Mouse (Mus musculus) erythroblast, adult 5-6 weeks (primary cell): ENCODE data around the gene Ghr. TPM values are rescaled to one million over a fixed set of nuclear protein-coding genes. Genes with fewer than 3 reads are reported as not detected.

Experiments used
- ATAC-seq: replicated peaks from 2 replicates; pipeline ENCODE4 v1.8.0; 2016; ENCODE audit warnings: moderate number of reproducible peaks, mild to moderate bottlenecking, moderate TSS enrichment, inconsistent platforms; ENCODE audit not compliant: poor library complexity, low FRiP score, severe bottlenecking
- total RNA-seq, 2 experiments: library from RNA; stranded (forward) in 1 of 2; stranded (reverse) in 1 of 2; fragments of 150-400 nt in 1 of 2; fragments of 200-764, 138-1000 nt in 1 of 2; gene quantifications; 2 replicates each; pipeline versions ENCODE4 v1.2.3 to v1.2.4; 2015 to 2017; ENCODE audit warnings: low replicate concordance in 2 of 2

The Ghr gene
- total RNA-seq, 2 experiments from 2014 or later = 4.4 TPM; not detected in 1

DNA sequence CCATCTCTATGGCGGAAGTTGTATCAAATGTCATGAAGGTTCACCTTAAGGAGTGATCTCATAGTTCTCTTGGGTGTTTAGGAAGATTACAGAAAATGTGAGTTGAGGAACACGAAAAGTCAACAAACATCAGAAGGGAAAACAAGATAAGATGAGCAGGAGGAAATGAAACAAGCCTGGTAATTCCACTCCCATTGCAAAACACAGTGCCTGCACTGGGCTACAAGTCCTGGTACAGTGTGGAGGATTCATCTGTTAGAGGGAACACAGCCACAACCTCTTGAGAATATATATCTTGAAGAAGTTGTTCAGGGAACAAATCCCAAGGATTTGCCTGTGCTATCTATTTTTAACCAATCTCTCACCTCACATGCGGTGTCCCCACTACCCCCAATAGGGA, 24.8 kb downstream of the Ghr start:
- no peak for ATAC-seq

DNA sequence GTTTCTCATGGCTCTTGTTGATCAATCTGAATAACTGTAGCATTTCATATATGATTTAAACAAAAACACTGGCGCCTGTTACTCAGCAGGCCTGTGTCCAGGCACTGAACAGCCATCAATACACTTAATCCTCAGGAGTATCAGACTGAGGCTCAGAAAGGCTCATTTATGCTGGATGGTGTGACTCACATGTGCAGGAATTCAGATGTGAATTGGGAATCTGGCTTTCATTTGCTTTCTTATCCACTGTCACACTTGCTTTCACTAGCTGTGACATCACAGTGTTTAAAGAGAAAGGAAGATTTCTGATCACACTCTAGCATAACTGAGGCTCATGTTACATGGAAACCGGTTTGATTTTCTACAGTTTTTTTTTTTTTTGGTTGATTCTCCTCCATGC, 39.0 kb downstream of the Ghr start:
- ATAC-seq = no peak

DNA sequence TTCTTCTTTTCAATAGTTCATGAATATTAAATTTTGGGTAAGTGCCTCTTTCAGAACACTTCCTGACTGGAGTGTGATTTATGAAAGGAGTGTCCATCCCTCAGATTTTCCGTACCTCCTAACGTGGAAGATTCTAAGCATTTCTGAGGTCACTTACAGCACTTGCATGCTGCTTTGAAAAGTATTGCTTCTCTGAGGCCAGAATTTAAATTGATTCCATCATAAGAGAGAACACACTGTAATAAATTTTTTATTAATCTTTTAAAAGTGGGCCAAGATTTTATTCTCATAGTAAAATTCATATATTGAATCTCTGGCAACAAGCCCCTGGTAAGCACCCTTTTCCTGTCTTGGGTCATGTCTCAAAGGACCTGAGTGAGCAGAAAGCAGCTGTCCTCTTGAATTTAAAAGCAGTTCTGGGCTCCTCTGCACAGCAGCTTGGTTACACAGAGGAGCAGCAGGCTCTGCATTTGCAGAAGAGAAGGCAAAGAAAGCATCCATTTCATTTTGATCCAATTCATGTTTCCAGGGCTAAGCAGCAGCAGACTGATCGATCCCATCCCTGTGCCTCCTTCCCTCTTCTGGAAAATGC, 46.9 kb downstream of the Ghr start:
- no peak for ATAC-seq

DNA sequence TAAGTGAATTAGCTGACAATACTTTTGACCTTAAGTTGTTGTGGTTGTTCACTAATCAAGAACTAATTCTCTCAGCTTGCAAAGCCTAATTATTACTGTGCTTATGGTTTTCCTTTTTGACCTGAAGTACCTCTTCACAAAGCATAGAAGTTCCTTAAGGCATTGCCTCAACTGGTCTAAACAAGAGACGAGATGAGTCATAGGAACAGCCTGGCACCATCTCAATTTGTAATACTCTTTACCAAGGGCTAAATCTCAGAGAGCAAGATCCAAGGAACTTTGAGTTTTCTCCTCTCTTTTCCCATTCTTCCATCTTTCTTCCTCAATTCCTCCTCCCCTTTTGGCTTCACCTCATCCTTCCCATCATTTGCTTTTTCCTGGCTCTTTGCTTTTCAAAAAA, 69.3 kb downstream of the Ghr start:
- ATAC-seq = no peak

DNA sequence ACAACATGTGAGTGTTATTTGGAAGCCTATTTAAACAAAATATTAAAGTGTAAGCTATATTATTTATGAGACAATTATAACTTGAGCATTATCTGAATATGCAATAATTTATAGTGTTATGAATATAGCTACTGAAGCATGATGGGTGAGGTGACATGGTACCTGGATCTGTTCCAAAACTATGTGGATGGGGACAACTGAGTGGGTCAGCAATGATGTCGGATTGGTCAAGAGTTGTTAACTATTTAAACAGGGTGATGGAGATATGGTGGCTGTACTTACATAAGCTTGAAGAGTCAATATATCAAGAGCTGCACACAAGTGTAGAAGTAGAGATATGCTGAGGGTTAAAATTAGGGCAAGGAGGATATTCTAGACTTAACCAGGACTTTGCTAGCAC, 70.9 kb downstream of the Ghr start:
- no peak for ATAC-seq

DNA sequence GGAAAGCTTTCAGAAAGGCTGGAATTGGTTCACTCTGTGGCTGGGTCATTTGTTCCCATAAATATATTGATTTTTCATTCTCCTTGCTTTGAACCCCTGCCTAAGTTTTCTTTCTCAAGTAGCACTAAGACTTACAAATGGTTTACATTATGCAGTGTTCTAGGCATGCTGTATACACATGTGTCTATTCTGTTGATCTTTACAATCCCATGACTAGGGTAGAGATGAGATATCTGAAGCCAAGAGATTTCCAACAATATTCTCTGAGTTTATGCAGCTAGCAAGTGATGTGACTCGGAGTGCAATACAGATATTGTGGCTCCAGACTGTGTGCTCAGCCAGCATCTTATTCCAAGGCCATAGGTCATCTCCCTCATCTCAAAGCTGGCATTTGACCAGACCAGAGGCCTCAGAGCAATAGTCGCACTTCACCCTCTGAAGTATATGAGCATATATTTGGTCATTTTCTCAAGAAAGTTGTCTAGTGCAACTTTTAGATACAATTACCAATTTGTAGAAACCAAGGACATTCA, 71.6 kb downstream of the Ghr start:
- ATAC-seq = no peak

DNA sequence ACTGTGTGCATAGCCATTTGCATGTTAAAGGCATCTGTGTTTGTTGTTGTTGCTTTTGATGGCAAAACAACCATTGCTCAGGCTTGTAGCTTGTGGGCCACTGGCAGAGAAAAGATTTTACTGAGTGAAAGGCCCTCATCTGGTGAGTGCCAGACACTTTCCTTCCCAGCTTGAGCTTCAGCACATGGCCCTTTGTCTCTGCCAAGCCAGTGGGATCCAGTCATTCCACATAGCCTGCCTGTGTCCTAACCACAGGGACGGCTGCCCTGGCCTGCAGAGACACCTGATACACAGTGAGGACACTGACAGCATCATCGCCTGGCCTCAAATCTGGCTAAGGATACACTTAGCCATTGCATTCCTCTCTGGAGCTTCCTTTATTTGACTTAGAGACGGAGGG, 74.2 kb downstream of the Ghr start:
- ATAC-seq = no peak

DNA sequence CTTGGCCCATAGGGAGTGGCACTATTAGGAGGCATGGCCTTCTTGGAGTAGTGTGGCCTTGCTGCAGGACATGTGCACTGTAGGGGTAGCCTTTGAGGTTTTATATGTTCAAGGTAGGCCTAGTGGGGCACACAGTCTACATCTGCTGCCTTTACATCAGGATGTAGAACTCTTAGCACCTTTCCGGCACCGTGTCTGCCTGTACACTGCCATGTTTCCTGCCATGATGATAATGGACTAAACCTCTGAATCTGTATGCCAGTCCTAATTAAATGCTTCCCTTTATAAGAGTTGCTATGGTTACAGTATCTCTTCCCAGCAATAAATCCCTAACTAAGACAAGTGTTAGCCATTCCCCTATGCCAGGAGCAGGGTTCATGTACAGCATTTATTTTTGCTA, 76.0 kb downstream of the Ghr start:
- no peak for ATAC-seq

DNA sequence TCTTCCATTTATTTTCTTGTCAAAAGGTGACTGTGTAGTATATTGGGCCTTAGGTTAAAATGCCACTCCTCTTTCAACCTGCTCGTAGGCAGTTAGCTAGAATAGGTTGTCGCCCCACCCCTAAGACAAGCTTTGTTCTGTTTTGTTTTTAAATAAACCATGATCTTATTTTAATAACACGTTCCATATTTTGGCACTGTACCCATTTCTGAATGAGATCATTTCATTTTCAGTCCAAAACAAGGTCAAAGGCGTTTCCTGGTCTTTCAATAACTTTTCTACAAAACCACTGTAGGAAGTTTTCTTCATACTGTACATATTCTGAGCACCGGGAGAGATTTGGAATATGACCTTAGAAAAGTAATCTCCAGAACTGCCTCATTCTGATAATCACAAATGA, 78.6 kb downstream of the Ghr start:
- no peak for ATAC-seq

DNA sequence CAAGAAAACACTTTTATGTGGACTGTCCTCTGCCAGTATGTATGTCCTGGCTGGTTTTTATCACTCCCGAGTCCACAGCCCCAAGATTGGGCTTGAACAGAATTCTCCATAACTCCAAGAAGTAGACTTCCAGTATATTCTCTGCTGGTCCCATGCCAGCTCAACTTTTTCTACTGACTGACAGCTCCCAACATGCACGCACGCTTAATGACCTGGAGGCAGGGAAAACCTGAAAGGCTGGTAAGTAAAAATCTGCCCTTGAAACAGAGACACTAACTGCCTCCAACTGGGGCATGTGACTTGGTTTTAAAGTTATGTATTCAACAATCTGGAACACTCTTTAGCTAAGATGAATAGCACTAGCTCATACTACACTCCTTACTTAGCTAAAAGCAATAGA, 81.6 kb downstream of the Ghr start:
- no peak for ATAC-seq

DNA sequence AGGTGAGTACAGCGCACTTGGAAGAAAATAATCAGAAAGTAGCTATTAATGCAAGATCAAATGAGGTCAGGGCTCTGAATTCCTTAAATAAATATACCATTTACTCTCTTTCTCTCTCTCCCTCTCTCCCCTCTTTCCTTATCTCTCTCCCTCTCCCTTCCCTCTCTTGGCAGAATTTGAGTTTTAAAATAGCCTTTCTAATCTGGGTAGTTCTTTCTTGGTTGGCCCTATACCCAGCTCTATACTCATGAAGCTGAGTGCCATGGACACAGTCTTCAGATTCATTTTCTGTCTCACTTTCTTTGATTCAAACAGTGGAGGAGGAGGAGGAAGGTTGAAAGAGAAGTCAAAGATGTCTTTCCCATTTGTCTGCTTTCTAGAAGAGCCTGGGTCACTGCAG, 84.3 kb downstream of the Ghr start:
- no peak for ATAC-seq

DNA sequence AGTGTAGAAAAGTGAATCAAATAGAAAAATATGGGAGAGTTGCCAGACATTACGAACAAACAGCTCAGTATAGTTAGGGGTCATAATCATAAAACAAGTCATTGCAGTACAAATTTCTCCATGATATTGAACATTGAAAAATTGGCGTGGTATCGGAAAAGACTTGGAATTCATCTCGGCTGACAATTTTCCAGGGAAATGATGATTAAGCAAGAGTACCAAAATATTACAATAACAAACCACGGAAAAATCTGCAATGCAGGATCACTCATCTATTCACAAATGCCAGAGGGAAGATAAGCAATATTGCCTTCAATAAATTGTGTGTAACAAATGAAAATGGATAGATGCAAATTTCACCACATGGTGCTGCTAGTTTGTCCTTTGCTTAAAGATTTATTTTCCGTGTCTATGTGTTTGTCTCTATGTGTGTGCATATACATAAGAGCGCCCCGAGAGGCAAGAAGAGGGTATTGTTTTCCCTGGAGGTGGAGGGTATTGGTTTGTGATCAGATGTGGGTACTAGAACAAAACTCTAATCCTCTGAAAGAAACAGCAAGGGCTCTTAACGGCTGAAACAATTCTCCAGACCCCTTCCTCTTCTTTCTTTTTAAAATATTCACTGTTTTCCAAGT, 85.2 kb downstream of the Ghr start:
- ATAC-seq = no peak

DNA sequence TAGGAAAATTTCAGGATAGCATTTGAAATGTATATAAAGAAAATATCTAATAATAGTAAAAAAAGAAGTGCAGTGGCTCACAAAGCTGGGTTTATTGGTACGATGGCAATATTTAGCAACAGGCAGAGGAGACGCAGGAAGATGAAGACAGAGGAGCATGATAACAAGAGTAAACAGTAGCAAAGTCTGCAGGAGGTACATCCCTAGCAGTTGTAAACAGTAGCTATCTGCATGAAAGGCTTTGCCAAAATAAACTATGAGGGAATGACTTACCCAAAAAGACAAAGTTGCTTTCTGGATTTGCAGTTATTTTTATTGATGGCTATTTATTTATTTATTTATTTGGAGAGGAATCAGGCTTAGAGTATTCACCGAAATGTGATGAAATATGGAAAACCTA, 92.4 kb downstream of the Ghr start:
- no peak for ATAC-seq

DNA sequence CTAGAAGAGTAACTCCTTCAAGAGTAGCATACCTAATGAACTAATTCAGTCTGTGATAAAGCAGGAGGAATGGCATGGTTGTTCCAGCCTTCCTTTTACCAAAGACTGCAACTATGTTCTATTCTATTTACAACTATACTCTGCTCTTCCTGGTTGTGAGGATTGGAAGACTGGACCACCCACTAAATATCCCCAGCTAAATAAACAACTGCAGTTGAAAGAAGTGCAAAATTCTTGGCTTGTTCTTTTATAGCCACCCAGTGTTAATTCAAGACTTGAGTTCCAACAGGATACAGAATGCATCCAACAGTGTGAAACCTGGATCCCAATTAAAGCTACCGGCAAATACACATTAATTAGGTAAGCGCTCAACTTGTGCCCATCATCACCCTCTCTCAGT, 93.3 kb downstream of the Ghr start:
- no peak for ATAC-seq

DNA sequence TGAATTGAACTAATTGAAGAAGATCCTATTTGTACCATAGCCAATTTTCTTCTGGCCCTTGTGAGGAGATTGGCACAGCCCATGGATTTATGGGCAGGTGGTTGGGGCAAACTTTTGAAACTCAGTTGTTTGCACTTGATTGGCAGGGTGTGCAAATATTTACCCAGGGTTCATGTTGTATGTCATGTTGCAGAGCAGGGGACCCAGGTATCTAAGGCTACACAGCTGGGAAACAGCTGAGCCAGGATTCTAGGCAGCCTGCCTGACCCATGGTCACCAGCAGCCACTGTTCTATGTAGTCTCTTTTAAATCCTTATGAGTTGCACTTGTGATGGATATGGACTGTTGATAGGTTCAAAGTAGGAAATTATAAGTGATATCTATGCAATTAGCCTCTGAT, 94.1 kb downstream of the Ghr start:
- ATAC-seq = no peak

DNA sequence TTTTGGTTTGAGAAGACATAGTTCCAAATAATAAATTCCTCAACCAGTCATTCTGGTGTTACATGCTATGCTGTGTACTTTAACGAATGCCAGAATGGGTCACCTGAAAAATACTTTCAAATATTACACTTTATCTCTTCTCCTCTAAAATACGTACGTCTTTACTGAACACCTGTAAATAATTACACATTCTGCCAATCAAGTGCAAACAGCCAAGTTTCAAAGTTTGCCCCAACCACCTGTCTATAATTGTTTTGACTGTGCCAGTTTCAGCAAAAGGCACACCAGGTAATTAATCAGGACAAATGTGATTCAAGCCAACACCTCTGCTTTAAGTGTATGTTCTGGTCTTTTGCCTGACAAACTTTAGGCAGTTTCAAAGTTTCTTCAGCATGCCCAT, 94.7 kb downstream of the Ghr start:
- ATAC-seq = no peak

DNA sequence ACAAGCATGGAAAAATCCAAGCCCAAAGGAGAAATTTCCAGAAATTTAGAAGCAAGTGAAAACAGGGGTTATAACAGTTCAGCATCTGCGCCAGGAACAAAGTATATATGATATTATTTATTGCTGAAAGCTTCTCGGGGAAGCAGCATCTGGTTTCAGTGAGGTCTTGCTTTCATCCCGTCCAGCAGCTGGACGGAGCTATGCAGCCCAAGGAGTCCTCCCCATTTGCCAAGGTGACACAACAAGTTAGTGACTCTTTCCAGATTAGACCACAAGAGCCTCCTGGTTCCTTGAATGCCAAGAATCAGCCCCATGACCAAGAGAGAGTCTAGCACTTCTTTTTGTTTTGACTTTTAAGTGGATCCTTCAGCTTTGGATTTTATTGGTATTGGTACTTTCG, 96.6 kb downstream of the Ghr start:
- no peak for ATAC-seq

DNA sequence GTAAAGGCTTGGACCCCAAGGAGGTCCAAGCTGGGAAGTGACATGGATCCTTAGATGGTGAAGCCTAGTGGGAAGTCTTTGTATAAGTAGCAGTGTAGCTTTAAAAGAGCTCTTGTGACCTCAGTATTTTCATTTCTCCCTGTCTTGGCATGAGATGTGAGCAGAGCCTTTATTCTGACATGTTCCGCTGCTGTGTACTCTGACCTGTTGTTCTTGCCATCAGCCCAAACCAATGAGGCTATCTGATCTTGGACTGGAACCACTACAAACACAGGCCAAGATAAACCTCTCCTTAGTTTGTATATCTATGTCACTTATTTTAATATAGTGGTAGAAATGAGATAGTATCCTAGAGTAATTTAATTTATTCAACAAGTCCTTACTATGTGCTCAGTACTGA, 97.9 kb downstream of the Ghr start:
- no peak for ATAC-seq

DNA sequence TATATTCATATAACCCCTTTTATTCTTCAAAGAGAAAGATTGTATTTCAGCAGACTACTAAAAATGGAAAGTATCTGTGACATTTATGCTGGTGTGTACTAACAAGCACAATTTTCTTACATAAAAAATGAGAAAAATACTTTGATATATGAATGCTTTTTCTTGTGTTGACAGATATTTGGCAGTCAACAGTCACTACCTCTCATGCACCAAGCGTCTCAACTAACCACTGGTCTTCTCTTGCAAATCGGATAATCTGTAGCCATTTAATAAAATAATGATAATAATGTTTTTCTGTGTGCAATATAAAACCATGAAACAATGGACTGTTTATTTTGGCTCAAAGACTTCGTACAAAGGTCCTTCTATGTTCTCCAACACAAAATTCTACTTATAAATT, 99.8 kb downstream of the Ghr start:
- no peak for ATAC-seq

DNA sequence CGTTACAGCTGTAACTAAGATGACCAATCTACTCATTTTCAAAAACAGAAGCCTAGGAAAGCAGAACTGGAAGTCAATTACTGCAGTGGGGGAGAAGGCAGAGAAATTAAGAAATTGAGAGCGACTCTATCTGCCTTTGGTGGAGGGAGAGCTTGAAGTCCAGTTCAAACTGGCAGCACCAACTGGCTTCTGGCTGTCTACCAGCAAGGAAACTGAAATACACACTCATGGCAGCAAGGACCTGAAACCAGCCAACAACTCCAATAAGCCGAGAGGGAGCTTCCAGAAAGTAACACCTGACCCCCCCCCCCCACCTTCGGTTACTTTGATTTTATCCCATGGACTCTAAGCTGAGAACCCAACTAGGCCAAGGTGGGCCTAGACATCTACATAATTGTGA, 114.1 kb downstream of the Ghr start:
- ATAC-seq = no peak

DNA sequence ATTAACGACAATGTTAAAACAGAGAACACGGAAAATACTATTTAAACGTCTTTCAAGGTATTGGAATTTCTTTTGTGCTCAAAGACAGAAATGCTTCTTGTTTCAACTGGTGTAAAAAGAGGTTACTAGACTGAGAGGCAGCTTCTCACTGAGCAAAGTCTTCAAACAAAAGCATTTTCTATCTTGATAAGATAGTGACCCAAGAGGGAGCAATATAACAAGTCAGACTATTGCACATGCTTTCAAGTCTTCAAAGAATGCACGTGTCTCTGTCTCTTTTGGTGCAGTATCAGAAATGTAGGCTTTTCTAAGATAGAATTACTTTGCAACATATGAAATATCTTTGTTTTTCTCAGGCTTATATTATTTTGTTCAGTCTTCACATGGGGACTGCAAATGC, 116.7 kb downstream of the Ghr start:
- no peak for ATAC-seq

DNA sequence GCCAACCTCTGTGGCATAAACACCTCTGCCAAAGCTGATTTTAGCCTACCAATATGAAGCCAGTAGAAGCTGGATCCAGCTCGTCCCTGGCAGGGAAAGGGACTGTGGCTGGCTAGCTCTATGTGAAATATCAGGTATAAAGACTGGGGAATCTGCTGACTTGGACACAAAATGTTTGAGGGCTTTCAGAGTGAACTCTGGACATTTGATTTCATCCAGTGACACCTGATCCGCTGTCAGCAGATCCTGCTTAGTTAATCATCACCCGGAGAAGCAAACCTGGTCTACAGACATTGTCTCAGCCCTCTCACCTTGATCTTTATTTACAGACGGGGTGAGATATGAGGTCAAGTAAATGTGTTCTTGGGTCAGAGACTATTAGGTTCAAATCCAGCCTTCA, 118.5 kb downstream of the Ghr start:
- no peak for ATAC-seq
